Mouse (Mus musculus) brain, embryonic 14.5 days (tissue): ENCODE results near the gene Gm3486. TPM values are rescaled to one million over a fixed set of nuclear protein-coding genes. Genes with fewer than 3 reads are reported as not detected.
"Not testable (repeated sequence)": the region's sequence is repeated elsewhere in the genome, so short reads cannot be mapped to it uniquely, and the experiment has no call there.

Experiments used
- DNase-seq: peaks from one replicate; pipeline ENCODE4 v3.0.0-alpha.2; 2011; ENCODE audit warnings: low read depth
- polyA plus RNA-seq: library from polyadenylated mRNA; depleted of rRNA; stranded (reverse); fragments of >200 nt; gene quantifications from 2 replicates; pipeline ENCODE4 v1.2.3, GENCODE M21; 2012; rRNA removed

Gm3486 gene
- polyA plus RNA-seq = not detected in 2 replicates

DNA sequence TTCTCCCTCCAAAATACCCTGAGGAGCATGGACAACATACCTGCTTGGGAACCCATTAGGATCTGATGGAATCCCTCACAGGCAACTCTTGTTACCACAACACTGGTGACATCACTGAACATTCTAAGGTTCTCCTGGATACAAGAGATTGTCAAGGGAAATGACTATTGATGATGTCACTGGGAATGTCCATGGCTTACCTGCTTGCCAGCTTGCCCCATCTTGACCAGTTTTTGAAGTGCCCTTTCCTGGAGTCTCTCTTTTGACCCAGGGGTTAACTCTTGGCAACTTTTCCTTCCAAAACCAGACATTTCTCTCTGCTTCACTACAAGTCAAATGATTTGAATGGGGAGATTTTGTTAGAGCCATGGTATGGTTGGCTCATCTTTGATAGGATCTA is at the start of gene Gm3486:
Gene Gm3486, minus strand, starts transcription at position 101 of the 400 bp plus-strand sequence.
- not testable (repeated sequence) for DNase-seq

DNA sequence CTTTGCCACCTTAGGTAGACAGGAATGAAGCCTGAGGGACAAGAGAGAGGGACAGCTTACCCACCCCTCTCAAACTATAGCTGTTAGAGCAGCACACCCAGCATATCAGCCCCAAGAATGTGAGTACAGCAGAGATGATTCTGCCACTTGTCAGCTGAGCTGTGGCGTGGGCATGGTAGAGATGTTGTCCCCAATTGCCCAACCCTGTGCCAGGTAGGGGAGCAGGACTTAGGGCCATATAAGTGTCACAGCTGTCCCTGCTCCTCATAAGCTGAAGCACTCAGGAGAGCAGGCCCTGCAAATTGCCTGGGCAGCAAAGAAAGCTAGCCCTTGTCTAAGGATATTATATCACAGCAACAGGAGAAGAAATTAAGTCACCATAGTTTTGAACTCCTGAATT is 35.4 kb upstream of the Gm3486 start:
- not testable (repeated sequence) for DNase-seq

DNA sequence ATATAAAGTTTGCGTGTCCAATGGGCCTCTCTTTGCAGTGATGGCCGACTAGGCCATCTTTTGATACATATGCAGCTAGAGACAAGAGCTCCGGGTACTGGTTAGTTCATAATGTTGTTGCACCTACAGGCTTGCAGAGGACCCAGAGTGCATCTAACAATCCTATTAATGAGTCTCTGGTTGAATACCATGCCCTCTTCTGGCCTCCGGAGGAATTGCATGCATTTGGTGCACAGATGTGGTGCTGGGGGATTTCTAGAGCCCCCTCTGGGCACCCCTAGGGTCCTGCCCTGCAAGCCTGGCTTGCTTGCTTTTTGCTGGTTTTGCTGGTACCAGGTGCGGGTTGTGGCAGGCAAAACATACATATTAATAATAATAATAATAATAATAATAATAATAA is 31.4 kb upstream of the Gm3486 start:
- not testable (repeated sequence) for DNase-seq

DNA sequence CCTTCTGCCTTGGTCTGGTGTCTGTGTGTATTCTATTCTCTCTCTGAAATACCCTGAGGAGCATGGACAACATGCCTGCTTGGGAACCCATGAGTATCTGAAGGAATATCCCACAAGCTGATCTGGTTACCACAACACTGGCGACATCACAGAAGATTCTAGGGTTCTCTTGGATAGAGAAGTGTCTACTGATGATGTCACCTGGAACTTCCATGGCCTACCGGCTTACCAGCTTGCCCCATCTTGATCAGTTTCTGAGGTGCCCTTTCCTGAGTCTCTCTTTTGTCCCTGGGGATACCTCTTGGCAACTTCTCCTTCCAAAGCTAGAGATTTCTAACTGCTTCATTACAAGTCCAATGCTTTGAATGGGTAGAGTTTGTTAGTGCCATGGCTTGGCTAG is 35.9 kb downstream of the Gm3486 start, which contains the start of gene Gm7954:
Gene Gm7954, minus strand, starts transcription at position 101 of the 400 bp plus-strand sequence.
- not testable (repeated sequence) for DNase-seq

Other genes with a start within 250 kb of the Gm3486 start
- 0.21 and 0.26 TPM in 2 replicates for gene Gm2832, start 210.7 kb downstream of the Gm3486 start, polyA plus RNA-seq
- gene Gm5798, start 140.9 kb downstream of the Gm3486 start, polyA plus RNA-seq = not detected in 2 replicates
- not detected in 2 replicates for gene Gm7945, start 103.1 kb downstream of the Gm3486 start, polyA plus RNA-seq
- not detected in 2 replicates for gene Gm6482, start 81.2 kb downstream of the Gm3486 start, polyA plus RNA-seq
- gene Gm7954, start 36.0 kb downstream of the Gm3486 start, polyA plus RNA-seq = not detected in 2 replicates
- not detected in 2 replicates for gene Gm7970, start 66.1 kb upstream of the Gm3486 start, polyA plus RNA-seq
- not detected in 2 replicates for gene 1700049E17Rik2, start 83.7 kb upstream of the Gm3486 start, polyA plus RNA-seq
- gene Gm3072, start 135.1 kb upstream of the Gm3486 start, polyA plus RNA-seq = not detected in 2 replicates
- not detected in 2 replicates for gene Gm3676, start 157.0 kb upstream of the Gm3486 start, polyA plus RNA-seq
- gene Gm8068, start 212.4 kb upstream of the Gm3486 start, polyA plus RNA-seq = not detected in 2 replicates